Mouse (Mus musculus) activated CD4-positive, CD25-positive, alpha-beta regulatory T cell, adult 4 months (primary cell): ENCODE results near the gene Rasgrp3. TPM values are rescaled to one million over a fixed set of nuclear protein-coding genes. Genes with fewer than 3 reads are reported as not detected.
"Not testable (repeated sequence)": the region's sequence is repeated elsewhere in the genome, so short reads cannot be mapped to it uniquely, and the experiment has no call there.

ENCODE experiments used
- ATAC-seq: one replicate; pipeline ENCODE4 v1.8.0; 2017
- polyA plus RNA-seq, 2 experiments: library from polyadenylated mRNA; unstranded; fragments of 100-300 nt; shearing (Covaris generic); gene quantifications; one replicate each; pipeline ENCODE4 v1.2.1; 2017

The Rasgrp3 gene
- polyA plus RNA-seq = 1 to 10 TPM in 1 of 2 experiments, under 1 TPM in 1; 0.25 to 3.0 TPM

DNA sequence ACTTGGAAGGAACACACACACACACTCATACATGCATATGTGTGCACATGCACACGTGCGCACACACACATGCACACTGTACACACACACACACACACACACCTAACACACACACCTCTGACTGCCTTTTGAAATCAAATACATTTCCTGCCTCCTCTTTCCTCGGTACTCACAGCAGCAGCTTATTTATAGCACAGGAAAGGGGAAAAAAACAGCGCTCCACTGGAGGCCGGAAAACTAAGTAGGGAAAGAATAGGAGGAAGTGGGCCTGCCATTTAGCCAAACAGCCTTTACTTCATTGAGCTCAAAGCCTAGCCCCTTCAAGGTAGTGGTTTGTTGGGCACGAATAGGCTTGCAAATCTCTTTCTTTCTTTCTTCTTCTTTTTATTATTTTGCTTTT is at the start of gene Rasgrp3:
TSS of gene Rasgrp3 (plus strand) at position 298 of the 400 bp plus-strand sequence.
- no peak for ATAC-seq

DNA sequence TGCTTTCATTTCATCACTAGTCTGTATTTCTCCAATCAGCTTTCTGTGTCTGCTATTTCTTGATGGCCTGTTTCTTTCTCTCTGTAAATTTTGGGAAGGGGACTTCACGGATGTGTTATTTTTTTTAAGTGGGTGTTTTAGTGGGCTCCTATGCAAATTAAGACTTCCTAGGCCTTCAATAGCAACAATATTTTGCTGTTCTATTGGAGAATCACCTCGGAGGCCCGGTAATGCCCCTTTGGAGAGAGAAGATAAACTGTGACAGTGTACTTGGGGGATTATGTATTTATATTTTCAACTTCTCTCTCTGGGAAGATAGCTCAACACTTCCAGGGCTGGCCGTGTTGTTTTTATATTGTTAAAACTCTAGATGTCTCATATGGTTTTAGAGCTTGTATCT is 47.3 kb upstream of the Rasgrp3 start:
- ATAC-seq = no peak

DNA sequence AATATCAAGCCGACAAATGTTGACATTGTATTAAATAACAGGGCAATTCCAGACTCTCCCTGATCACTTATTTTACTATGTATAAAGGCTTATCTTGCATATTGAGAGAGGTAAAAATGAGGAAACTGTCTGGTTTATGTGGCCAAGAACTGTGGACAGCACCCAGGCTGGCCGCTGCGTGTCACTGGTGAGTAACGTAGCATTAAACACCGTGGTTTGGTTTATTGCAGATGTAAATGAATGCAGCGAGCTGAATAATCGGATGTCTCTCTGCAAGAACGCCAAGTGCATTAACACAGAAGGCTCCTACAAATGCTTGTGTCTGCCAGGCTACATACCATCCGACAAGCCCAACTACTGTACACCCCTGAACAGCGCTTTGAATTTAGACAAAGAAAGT is 45.6 kb upstream of the Rasgrp3 start:
- no peak for ATAC-seq

DNA sequence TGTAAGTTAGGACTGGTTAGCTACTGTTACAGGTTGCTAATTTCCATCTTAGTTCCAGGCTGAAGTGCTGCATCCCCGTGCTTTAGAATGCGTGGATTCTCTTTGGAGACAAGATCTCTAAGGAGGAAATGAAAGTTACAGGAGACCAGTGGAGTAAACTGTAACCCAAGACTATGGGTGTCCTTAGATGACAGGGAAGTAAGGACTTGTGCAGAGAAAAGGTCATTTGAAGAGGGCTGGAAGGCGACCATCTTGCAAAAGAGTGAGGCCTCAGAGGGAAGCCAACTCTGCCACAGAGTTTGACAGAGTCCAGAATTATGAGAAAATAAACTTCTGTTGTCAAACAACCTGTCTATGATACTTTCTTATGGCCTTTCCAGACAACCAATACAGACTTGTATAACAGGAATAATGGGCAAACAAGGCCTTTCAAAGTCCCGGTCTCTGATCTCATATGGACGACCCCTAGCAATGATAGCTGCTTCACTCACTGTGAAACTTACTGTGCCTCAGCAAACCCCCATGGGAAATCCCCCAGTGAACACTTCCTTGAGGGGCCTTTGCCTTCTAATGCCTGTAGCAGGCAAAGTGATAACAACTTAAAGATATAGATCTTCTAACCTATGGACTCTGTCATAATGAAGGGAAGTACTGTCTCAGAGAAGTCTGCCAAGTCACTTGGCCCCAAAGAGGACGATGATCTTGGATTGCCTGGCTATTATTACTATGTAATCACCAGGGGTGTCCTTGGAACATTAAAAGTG is 44.1 kb upstream of the Rasgrp3 start:
- no peak for ATAC-seq

DNA sequence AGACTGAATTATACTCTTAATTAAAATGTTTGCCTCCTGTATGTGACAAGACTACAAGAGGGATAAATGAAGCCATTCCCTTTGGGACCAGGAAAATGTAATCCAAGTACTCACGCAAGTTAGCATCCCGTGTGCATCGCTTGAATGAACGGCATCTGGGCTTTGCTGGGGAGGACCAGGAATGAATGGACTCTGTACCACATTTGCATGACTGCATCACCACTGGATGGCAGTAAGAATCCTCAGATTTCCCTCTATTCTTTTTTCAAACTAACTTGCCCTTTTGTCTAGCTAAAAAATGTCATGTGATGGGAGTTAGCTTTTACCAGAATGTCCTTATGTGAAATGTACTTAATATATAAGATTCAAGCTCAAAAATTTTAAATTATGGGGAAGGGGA is 29.3 kb upstream of the Rasgrp3 start:
- ATAC-seq = no peak

DNA sequence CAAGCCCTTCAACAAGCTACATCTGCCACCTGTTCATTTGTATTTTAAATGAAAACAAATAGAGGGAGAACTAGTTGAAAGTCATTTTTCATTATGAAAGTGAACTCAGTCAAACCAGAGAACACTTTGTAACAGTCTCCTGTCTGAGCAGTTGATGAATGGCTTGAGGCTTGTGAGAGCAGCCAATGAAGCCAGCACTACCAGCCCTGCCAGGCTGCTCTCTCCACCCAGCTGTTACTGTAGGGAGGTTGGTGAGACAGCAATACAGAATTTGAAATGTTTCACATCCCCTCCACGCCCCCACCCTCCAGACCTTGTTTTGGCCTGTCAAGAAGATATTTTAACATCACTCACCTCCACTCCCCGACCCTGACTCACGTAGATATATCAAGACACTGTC is 18.8 kb upstream of the Rasgrp3 start:
- no peak for ATAC-seq

DNA sequence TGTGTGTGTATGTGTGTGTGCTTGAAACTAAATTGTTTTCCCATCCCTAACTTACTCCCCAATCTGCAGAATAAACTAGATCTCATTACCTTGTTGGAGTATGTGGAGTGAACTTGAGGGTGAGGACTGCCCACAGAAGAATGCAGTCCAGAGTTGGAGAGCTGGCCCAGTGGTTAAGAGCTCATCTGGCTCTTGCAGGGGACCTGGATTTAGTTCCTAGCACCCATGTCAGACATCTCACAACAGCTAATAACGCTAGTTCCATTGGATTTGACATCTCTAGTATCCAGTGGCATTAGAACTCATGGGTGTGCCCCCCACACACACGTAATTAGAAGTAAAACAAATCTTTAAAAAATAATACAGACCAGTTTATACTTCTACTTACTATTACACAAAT is 1.5 kb upstream of the Rasgrp3 start:
- ATAC-seq = no peak

DNA sequence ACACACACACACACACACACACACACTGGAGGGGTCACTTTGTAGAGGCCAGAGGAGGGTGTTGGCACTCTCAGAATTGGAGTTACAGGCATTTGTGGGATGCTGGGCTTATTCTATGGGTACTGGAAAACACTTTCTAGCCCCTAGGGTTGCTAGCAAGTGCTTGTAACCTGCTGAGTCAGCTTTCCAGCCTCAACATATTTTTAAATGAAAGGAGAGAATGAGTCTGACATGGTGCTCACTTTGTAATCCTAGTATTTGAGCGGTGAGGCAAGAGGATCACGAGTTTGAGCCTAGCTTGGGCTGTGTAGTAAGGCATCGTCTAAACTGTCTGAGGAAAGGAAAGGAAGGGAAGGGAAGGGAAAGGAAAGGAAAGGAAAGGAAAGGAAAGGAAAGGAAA is 825 bp upstream of the Rasgrp3 start:
- no peak for ATAC-seq

DNA sequence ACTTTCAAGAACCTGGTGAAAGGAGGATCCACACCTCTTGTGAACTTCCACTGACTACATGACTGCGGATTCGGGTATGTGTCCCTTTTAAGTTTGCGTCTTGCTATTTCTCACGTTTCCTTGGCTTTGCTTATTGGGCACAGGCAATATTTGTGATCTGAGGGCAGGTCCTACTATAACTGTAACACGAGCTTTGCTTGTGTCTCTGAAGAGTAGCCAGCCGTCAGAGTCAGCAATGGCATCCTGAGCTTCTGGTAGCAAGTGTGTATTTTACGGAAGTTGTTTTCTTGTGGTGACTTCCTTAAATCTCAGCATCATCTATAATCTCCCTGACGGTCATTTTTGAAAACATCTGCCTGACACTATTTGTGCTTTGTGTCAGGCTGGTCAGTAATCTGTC is 399 bp downstream of the Rasgrp3 start:
- ATAC-seq = no peak

DNA sequence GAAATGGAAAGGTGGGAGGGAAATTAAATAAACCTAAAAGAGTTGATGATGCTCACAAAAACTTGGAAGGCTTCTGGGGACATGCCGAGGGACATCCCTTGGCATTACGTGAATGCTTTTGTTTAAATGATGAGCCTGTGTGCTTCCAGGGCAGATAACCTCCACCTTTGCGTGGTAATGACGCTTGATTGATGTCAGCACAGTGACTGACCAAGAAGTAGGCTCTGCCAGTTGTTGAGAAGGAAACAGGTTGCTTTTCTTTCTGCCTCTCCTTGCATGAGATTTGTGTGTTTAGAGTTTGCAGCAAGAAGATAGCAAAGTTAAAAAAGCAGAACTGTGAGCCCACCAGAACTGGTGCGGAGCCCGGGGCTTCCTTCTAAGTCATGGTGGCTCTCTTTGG is 1.1 kb downstream of the Rasgrp3 start:
- no peak for ATAC-seq

DNA sequence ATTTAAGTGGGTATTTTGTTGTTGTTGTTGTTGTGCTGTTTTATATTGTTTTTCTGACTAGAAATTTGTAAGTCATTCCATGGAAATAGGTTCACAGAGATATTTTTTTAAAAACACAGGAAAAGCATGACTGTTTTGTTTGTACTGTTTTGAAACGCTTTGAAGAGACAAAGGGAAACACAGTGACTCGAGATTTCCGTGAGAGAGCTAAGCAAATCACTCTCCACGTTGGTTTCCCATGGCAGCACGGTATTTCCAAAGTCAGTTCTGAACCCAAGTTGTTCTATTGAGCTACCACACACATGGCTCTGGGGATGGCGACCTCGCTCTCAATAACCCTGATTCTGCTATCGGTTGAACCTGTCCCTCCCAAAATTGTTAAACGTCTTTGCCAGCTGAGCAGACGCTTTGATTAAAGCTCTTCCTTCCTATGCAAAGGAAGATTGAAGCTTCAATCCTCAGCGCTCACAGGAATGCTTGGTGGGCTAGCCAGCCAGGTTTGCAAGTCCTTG is 1.6 kb downstream of the Rasgrp3 start:
- no peak for ATAC-seq

DNA sequence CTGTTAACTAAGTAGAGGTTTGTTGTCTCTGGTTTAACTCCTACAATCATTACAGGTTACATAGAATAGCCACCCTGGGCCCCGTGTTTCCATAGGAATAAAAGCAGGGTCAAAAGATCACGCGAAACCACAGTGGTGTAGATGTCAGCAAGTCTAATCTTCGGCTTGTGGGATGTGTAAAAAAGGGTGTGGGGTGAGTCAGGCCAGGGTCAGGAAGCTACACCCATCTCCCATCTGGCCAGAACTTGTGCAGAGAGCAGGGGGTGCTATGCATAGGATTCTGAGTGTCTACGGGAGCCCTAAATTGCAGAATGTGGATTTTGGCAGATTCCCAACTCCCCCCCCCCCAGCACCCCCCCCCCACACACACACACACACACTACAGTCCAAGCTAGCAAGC is 2.5 kb downstream of the Rasgrp3 start:
- no peak for ATAC-seq

DNA sequence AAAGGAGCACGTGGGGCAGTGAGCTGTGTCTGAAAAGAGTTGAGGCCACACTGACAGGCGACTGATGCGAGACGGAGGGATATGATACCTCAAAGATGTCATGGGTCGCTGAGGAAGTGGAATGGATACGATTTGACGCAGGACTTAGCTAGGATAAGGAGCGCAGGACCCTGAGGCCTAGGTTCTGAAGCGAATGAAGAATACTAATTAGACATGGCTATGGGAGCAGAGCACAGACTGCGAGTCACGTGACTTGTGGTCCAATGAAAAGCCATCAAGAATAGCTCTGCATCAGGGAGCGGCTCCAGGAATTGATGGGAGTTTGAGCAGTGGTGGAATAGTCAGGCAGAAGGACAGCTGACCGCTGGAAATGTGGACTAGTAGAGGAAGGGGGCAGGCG is 3.4 kb downstream of the Rasgrp3 start:
- ATAC-seq = no peak

DNA sequence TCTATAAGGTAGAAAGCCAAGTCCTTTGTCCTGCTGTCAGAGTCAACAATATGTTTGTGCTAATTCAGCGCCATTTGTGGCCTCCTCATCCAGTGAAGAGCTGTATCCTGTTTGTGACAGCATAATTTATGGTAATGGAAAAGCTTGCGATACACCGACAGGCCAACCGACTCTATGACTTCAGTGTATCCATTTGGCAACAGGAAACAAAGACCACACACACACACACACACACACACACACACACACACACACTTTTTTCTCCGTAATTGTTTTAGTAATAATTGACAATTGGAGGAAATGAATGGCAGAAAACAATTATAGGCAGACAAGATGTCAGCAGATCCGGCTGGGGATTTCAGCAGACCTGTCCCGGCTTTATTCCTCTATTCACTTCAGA is 4.9 kb downstream of the Rasgrp3 start:
- ATAC-seq = no peak

DNA sequence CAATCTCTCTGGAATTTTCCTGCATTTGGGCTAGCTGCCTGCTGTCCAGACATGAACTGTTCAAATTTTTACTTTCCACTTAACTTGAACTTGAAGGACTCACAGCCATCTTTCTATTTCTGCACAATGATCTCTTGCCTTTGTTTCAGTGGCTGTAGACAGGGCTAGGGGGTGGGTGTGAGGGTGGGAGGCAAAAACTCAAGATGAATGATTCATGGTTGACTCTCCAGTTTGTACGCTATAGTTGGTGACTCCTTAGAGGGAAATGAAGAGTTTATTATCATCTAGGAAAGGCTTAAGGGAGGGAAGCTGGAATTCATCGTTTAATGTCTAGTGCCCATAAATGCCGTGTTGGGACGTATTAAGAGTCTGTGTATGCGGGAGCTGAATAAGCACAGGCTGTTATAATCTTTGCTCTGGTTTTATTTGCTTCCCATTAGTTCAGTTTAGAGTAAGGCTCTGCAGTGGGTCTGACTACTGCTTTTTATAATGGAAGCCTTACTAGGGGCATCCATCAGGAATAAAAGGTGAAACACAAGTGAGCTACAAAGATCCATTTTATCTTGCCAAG is 5.6 kb downstream of the Rasgrp3 start:
- ATAC-seq = no peak

DNA sequence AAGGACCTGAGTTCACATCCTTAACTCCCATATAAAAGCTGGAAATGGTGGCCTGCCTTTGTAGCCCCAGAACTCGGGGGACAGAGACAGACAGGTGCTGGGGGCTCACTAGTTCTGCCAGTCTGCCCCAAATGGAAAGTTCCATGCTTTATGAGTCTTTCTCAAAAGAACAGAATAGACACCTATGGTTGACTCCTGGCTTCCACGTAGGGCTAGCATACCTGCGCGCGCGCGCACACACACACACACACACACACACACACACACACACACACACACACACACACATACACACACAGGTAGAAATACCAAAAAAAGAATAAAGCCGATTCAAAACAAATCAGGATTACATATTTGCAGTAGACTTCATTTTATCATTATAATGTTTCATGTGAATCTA is 6.7 kb downstream of the Rasgrp3 start:
- ATAC-seq = no peak

DNA sequence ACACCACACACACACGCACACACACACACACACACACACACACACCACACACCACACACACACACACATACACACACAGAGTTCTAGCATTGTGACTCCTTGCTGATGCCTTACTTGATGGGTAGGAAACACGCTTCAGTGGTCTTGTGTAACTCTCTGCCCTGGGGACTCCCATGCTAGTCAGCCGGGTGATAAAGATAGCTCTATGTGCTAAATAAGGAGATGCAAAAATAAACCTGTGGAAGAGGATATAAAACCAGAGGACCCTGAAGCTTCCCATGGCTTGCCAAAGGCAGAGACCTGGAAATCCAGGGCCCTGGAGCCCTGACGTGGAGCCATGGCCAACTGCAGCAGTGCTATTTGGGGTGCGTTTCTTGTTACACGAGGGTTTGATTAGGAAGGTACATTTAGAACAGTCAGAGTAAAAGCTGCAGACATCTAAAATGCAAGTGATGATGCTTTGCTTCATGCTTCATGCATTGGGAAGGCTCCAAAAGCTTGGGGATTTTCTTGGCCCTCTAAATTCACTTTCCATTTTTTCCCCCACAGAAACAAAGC is 7.4 kb downstream of the Rasgrp3 start:
- ATAC-seq = no peak

DNA sequence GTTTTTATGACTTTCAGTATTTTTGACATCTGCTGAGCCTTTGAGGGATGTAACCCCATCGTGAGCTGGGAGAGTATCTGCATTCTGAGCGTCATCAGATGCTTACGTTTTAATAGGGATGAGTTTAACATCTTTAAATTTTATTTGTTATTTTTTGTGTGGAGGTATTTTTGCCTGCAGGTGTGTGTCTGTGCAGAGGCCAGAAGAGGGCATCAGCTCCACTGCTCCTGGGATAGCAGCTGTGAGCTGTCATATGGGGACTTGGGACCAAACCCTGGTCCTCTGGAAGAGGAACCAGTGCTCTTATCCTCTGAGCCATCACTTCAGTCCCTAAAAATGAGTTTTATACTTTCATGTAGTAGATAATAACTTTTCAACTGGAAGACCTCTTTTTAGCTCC is 12.6 kb downstream of the Rasgrp3 start:
- no peak for ATAC-seq

DNA sequence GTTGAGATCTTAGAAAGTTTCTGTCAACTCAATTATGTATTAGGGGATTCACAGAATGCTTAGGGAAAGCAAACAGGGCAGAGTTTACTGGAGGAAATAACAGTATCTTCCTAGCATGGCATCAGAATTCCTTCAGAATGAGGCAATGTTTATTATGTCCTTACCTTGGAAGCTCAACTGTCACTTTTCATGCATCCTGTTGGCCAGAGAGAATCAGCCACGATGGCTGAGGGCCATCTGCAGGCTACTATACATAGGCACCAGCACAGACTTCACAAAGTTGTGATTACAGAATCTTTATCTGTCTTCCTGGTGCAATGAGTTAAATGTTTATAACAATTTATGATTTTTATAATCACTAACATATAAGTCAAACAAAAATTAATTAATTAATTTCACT is 13.3 kb downstream of the Rasgrp3 start:
- no peak for ATAC-seq

DNA sequence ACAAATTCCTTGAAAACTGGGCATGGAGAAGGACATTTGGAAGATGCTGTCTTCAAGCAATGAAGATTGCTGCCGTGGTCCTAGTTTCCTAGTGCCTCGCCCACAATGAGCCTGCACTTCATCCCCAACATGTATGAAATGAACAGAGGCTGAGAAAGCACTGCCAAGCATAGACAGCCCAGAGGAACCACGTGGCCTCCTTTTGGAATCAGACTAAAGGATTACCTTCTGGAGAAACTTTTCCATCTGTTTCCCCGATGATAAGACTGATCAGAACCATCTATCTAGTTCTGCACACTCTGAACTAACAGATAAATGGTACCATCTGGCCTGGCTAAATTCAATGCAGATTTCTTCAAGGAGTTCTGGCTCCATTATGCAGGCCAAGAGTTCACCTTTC is 16.6 kb downstream of the Rasgrp3 start:
- no peak for ATAC-seq

DNA sequence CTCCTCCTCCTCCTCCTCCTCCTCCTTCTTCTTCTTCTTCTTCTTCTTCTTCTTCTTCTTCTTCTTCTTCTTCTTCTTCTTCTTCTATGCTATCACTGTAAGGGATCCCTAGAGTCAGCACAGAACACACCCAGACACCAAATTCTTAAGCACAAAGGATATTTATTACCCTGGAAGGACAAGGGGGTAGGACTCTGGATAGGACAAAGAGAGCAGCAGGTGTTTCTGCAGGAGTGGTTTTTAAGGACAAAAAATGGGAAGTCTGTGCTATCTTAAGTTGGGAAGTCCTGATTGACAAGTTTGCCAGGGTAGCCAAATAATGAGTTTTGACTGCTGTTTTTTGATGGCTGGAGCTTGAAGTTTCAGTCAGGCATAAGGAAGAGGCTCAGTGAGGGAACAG is 17.9 kb downstream of the Rasgrp3 start:
- ATAC-seq = no peak

DNA sequence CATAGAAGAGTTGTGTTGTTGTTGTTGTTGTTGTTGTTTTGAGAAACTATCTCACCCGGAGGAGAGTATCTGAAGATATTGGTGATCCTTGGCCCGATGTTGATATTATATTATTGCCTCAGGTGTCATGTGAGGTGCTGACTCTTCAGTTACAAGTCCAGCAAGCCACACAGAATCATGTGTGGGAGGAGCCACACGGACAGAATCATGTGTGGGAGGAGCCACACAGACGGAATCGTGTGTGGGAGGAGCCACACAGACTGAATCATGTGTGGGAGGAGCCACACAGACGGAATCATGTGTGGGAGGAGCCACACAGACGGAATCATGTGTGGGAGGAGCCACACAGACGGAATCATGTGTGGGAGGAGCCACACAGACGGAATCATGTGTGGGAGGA is 20.4 kb downstream of the Rasgrp3 start:
- not testable (repeated sequence) for ATAC-seq

DNA sequence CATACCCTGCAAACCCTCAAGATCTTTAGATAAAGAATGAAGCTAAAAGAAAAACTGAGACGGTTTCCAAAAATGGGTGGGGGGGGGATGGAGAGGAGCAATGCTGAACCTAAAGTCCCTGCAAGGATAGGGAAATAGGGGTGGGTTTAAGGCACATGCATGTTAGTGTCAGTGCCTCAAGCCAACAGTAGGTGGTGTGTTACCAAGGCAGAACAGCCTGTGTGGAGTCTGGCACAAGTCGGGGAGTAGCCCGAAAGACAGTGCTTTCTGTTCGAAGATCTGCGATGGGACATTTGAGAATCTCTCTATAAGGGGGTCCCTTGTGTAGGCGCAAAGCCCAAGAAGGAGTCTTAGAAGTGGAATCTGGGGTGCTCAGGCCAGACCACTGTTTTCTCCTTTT is 24.9 kb downstream of the Rasgrp3 start:
- ATAC-seq = no peak

DNA sequence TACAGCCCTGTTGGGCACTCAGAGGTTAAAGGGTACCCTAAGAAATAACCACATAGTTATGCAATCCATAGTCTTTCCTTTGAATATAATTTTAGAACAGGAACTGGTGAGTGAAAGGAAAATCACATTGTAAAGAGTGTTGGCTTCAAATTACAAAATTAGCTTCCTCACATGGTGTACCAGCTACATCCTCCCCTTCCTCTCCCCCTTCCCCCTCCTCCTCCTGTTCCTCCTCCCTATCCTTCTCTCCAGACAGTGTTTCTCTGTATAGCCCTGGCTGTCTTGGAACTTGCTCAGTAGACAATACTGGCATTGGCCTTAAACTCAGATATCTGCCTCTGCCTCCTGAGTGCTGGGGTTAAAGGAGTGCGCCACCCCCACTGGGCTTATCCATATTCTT is 26.1 kb downstream of the Rasgrp3 start:
- no peak for ATAC-seq
